Mouse (Mus musculus) gastrocnemius, adult 2 months (tissue): ENCODE data around the gene Gm11361. TPM values are rescaled to one million over a fixed set of nuclear protein-coding genes. Genes with fewer than 3 reads are reported as not detected.

Experiments
- DNase-seq: peaks from one replicate; pipeline ENCODE4 v3.0.0; 2022
- H3K27ac ChIP-seq: fragments of 200-600 bp; 2 replicates; pipeline ENCODE4 v1.8.1; 2022; ENCODE audit warnings: mild to moderate bottlenecking
- H3K4me3 ChIP-seq: fragments of 200-600 bp; 2 replicates; pipeline ENCODE4 v1.8.1; 2022; ENCODE audit warnings: mild to moderate bottlenecking, moderate library complexity
- CTCF ChIP-seq: fragments of 200-600 bp; IDR thresholded peaks from 2 replicates; pipeline ENCODE4 v1.8.1; 2022; ENCODE audit warnings: antibody characterized with exemption, mild to moderate bottlenecking, moderate library complexity
- intact Hi-C: fragments of 180-260 bp; cut with DNase I; formaldehyde crosslinking; loops from one replicate; pipeline ENCODE4 v1.15.1; 2025
- long read RNA-seq, 2 experiments: library from polyadenylated mRNA; stranded (forward); transcript quantifications; one replicate each; pipeline ENCODE4 v2.0.0; 2021
- total RNA-seq, 2 experiments: library from RNA; stranded (reverse); gene quantifications; 2 replicates each; pipeline ENCODE4 v1.2.3; 2021

Gm11361 gene
- total RNA-seq, result 10 to 100 TPM; 55.6 to 75.8 TPM
- long read RNA-seq, experiment 1, partial matches to known transcripts, result 0 of 3 reads
- long read RNA-seq, experiment 1, other reads (novel, unspliced or antisense), result 0 of 3 reads
- long read RNA-seq, experiment 2, transcript Gm11361-201 (1 exons, 607 nt), result major isoform, 5 of 5 reads
- long read RNA-seq, experiment 2, partial matches to known transcripts, result 0 of 5 reads
- long read RNA-seq, experiment 2, other reads (novel, unspliced or antisense), result 0 of 5 reads

DNA sequence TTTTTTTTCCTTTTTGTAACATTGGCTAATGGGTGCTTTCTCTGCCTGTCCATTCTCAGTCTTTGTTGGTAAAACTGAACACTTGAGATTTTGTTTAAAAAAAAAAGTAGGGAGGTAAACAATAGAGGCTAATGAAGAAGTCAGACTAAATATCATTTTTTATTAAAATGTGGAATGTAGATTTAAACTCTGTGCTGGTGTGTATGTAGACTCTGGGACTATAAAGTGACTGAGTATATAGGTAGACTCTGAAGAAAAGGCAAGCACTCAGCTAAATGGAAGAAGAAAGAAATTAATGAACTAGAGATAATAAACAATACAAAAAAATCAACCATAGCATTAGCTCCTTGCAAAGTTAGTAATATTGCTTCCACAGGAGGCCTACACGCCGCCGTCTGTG is at the start of gene Gm11361:
TSS of gene Gm11361 (plus strand) at position 301 of the 400 bp plus-strand sequence.
- intact Hi-C loops, result no loop called here
- DNase-seq, result no peak
- Histone ChIP-seq H3K4me3 (no peak within 1 kb of the TSS), H3K27ac (no peak within 1 kb of the TSS)
- TF ChIP-seq CTCF, result no peak

DNA sequence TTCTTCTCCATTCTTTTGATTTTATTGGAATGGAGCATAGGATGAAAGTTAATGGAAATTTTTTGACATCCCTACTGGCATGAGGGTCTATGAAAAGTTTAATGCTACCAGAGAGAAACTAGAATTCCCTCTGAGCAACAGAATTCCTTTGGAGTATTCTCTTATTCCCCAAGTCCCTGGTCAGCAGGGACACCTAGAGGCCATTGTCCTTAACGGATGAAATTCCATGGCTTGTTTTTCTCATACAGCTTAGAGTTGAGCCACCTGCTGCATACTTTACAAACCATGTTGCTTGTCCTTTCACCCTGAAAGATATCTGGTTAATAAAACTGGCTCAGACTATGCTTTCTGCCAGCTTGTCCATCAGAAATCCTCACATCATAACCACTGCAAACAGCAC is 7.1 kb downstream of the Gm11361 start:
- DNase-seq, result no peak
- no peak overlapping the region for H3K27ac ChIP-seq
- intact Hi-C loops, result no loop called here
- no peak for TF ChIP-seq CTCF
- H3K4me3 ChIP-seq, result no peak overlapping the region

DNA sequence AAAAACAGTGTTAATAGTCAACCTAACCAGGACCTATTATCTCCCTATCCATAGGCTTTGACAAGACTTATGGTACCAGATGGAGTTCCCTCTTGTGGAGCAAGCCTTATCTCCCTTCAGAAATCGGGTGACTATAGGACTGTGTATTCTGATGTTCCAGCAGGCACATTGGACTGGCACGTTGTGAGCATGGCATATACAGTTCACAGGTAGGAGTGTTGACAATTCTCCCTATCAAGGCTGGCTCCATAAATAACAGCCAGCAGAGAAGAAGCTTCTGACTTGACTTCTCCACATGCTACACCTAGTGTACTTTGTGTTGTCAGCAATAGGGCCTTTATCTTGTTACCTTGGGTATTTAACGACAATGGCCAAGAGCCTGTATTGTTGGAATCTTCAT is 30.0 kb downstream of the Gm11361 start:
- Histone ChIP-seq H3K4me3 (no peak overlapping the region), H3K27ac (no peak overlapping the region)
- intact Hi-C loops, result no loop called here
- no peak for DNase-seq
- TF ChIP-seq CTCF, result no peak

DNA sequence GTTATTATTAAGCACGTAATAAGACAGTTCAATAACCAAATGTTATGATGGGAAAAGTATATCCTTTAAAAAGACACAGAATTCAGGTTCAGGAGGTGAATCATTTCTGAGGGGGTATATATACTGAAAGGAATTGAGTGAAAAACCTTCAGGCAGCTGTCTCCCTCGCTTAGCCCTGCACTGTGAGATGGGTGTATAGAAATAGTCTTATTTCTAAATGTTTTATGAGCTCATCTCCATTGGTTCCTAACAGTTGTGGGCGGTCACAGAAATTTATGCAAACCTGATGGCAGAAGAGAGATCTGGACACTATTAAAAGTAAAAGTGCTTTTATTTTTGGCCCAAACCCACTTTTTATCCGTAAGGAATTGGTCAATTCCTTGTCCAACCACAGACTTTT is 36.9 kb downstream of the Gm11361 start:
- intact Hi-C loops, result no loop called here
- Histone ChIP-seq H3K27ac (no peak overlapping the region), H3K4me3 (no peak overlapping the region)
- no peak for TF ChIP-seq CTCF
- no peak for DNase-seq

DNA sequence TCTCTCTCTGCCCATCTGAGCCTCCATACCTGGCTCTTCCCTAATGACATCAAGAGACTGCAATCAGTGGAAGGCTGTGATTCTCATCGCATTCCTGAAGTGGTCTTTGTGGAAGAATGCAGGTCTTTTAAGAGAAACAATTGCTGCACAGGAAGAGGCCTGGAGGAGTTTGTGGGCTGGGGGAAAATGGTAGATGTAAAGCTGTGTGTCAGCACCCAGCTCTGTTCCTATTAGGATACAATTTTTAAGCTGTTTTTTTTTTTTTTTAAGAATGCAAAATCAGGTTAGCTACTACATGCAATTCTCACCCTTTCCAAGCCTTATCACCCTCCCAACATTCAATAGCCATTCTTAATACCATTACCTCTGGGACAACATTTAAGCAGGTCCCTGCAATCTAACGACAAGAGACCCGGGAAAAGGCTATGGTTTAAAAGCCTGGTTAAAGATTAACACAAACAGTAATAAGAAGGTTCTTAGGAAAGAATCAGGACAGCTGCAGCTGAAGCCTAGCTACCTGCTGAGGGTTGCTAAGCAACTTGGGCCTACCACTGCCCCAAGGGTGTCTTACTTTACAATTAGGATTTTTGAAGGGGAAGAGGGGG is 37.5 kb downstream of the Gm11361 start:
- intact Hi-C loops, result no loop called here
- Histone ChIP-seq H3K27ac (no peak overlapping the region), H3K4me3 (no peak overlapping the region)
- TF ChIP-seq CTCF, result no peak
- no peak for DNase-seq

DNA sequence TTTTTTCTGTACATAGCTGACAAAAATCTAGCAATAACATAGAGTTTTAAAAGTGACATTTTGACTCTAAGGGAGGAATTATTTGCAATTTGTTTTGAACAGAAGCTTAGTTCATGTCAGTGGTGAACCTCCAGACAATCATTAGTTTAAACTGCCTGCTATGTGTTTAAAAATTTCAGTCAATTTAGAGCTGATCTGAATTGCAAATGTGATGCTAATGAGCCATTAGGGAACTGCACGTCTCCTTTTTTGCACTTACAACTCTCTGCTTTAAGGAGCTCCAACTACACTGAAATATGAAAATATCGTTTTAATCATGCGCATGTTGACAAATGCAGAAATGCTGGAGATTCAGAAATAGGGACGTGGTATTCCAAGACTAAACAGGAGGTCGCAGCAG is 38.2 kb downstream of the Gm11361 start:
- no peak for DNase-seq
- intact Hi-C loops, result no loop called here
- H3K27ac ChIP-seq, result no peak overlapping the region
- no peak for TF ChIP-seq CTCF
- no peak overlapping the region for H3K4me3 ChIP-seq

DNA sequence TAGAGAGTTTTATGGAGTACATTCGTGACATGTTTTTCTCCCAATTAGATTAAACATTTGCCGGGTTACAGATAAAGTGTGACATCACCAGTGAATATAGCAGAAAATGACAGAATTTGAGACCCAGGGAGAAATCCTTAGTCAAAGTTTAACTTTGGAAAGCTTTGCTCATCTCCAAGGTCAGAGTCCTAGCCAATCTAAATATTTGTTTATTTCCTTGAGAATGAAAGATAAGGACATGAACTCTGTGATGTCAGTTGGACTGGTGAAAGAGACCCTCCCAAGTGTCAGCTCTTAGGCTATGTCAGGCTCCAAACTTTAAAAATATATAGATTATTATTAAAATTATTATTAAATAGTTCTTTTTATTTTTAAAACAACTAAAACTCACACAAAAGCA is 39.8 kb downstream of the Gm11361 start:
- intact Hi-C loops, result no loop called here
- no peak for TF ChIP-seq CTCF
- no peak overlapping the region for H3K4me3 ChIP-seq
- H3K27ac ChIP-seq, result no peak overlapping the region
- no peak for DNase-seq

DNA sequence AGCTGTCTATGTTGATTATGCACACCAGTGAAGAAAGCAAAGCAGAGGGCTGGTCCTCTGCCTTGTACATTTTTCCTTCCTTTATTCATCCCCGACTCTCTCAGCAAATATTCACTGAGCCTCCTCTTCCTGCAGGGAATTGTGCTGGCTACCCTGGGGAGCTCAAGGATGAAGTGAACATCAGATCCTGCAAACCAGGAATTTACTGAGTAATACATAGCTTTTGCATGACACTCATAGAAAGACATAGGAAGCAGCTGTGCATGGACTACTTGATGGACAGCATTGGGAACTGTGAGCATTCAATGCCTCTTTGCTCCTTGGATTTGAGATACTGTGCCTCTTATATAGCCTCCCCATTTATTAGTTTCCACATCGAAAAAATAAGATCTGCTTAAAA is 40.2 kb downstream of the Gm11361 start:
- DNase-seq, result no peak
- H3K4me3 ChIP-seq, result no peak overlapping the region
- intact Hi-C loops, result no loop called here
- no peak overlapping the region for H3K27ac ChIP-seq
- no peak for TF ChIP-seq CTCF

Other genes with a start within 250 kb of the Gm11361 start
- not detected for gene Prl4a1, start 241.3 kb upstream of the Gm11361 start, total RNA-seq
- gene Prl5a1, start 115.0 kb upstream of the Gm11361 start, total RNA-seq, result not detected